ENCODE assay signal across 9 mouse cellular contexts in genomic region chr3:88631921-88632587, GRCm38 (mm10). TPM values are rescaled to one million over a fixed set of nuclear protein-coding genes. Genes with fewer than 3 reads are reported as not detected.
DNase-seq lines count a peak whose midpoint lies in the region; ATAC-seq and TF ChIP-seq lines count a peak whose summit lies in the region.
"Had no signal": no experiment of that assay in that cellular context is flagged by ENCODE, and none has a peak within 500 bp of the region (broad histone marks: within the 10 kb centered on the region; RNA-seq: fewer than 3 reads in every experiment).

No protein-coding gene starts in this region.

- H3K4me2 ChIP-seq in heart, embryonic 13.5 days, result no peak overlapping the region
- no peak overlapping the region for H3K4me2 ChIP-seq in liver, embryonic 13.5 days
- H3K4me2 ChIP-seq: embryonic facial prominence, embryonic 12.5 days had no signal

- intact Hi-C loops in left cerebral cortex, postnatal 14 days (cut with DNase I), result loop anchor here (2.0 kb wide), 1 partner anchor 25 kb away; no protein-coding TSS in a partner anchor

- WGBS in heart, embryonic 13.5 days, result 70% methylated on average over 12 of the region's 12 CpGs
- 77% methylated on average over 12 of the region's 12 CpGs for WGBS in liver, embryonic 13.5 days (ENCODE audit: insufficient replicate concordance)

- peak; percentile 45; the same call in 1 of the 2 replicates for TF ChIP-seq CTCF in G1E (IDR thresholded peaks at IDR 0.05; ENCODE audit: low read depth, low read length)

- DNase-seq in heart, adult 18-20 months, result no peak
- DNase-seq in 416B (ENCODE audit: low read depth) (peak; percentile 53), G1E (ENCODE audit: low spot score) (peak; percentile 60)
- no peak for DNase-seq in liver, embryonic 13.5 days
- peak; percentile 48 for DNase-seq in thymus, postnatal 4 days
- no peak for DNase-seq in right cerebral cortex, postnatal 14 days
- DNase-seq in left cerebral cortex, postnatal 14 days (ENCODE audit: low spot score in 2 of 2), result no peak

- no peak for ATAC-seq in heart, embryonic 13.5 days (ENCODE audit: extremely low read depth, insufficient number of reproducible peaks, low FRiP score, low TSS enrichment)
- no peak for ATAC-seq in G1E (ENCODE audit: extremely low read depth, insufficient number of reproducible peaks, low FRiP score, poor library complexity, severe bottlenecking)
- peak; percentile 13; the same call in 1 of the 2 replicates for ATAC-seq in liver, embryonic 13.5 days (ENCODE audit: low read depth)

- H3K36me3 ChIP-seq in heart, embryonic 13.5 days, result peaks cover 88% of the 10 kb centered on the region
- H3K36me3 ChIP-seq in G1E (replicated peaks), result peaks cover 99% of the 10 kb centered on the region
- H3K36me3 ChIP-seq in liver, embryonic 13.5 days, result peaks cover 70% of the 10 kb centered on the region

- H3K9me3 ChIP-seq in heart, embryonic 13.5 days, result no peaks in the 10 kb centered on the region
- no peaks in the 10 kb centered on the region for H3K9me3 ChIP-seq in G1E (replicated peaks)
- H3K9me3 ChIP-seq in liver, embryonic 13.5 days (replicated peaks), result no peaks in the 10 kb centered on the region
- H3K9me3 ChIP-seq: embryonic facial prominence, embryonic 12.5 days had no signal

- no peak overlapping the region for H3K4me3 ChIP-seq in heart, embryonic 13.5 days
- no peak overlapping the region for H3K4me3 ChIP-seq in G1E (ENCODE audit: low read depth, low read length)
- no peak overlapping the region for H3K4me3 ChIP-seq in liver, embryonic 13.5 days (replicated peaks)
- H3K4me3 ChIP-seq: embryonic facial prominence, embryonic 12.5 days had no signal

- H3K27ac ChIP-seq in heart, embryonic 13.5 days (replicated peaks), result peak overlapping the region; percentile 77
- H3K27ac ChIP-seq in liver, embryonic 13.5 days, result no peak overlapping the region
- H3K27ac ChIP-seq: embryonic facial prominence, embryonic 12.5 days had no signal

- H3K4me1 ChIP-seq in heart, embryonic 13.5 days, result peaks cover 83% of the 10 kb centered on the region
- H3K4me1 ChIP-seq in G1E (ENCODE audit: insufficient read depth, low read depth, low read length), result peaks cover 43% of the 10 kb centered on the region
- H3K4me1 ChIP-seq in liver, embryonic 13.5 days (replicated peaks), result peaks cover 49% of the 10 kb centered on the region
- H3K4me1 ChIP-seq: embryonic facial prominence, embryonic 12.5 days had no signal

- H3K27me3 ChIP-seq in heart, embryonic 13.5 days (replicated peaks), result no peaks in the 10 kb centered on the region
- H3K27me3 ChIP-seq in G1E (ENCODE audit: insufficient read depth, low read length), result no peaks in the 10 kb centered on the region
- no peaks in the 10 kb centered on the region for H3K27me3 ChIP-seq in liver, embryonic 13.5 days
- H3K27me3 ChIP-seq: embryonic facial prominence, embryonic 12.5 days had no signal

- H3K9ac ChIP-seq in heart, embryonic 13.5 days, result peak overlapping the region; percentile 13; the same call in 1 of the 2 replicates
- no peak overlapping the region for H3K9ac ChIP-seq in liver, embryonic 13.5 days
- H3K9ac ChIP-seq: embryonic facial prominence, embryonic 12.5 days had no signal

RNA-seq across cellular contexts. Expression of gene Rxfp4, which starts 20.9 kb away (rescaled TPM):
- not detected in 2 replicates for polyA plus RNA-seq in heart, embryonic 13.5 days (2015; fragmentation: Nextera tagmentation; extraction: Ambion mirVana)
- not detected for total RNA-seq in heart, adult 18-20 months (2021)
- total RNA-seq in G1E (2014; fragmentation: Nextera tagmentation) (not detected in 2 replicates), G1E (2017) (0.12 TPM in 1 of 2 replicates, not detected in the other)
- polyA plus RNA-seq in G1E (2012), result not detected in 2 replicates
- polyA plus RNA-seq in liver, embryonic 13.5 days (2015; fragmentation: Nextera tagmentation; extraction: Ambion mirVana), result not detected in 2 replicates
- not detected for total RNA-seq in left cerebral cortex, postnatal 14 days (2021)
- polyA plus RNA-seq: embryonic facial prominence, embryonic 12.5 days had no signal

RNA-seq across cellular contexts. Expression of gene Arhgef2, which starts 26.3 kb away (rescaled TPM):
- polyA plus RNA-seq in heart, embryonic 13.5 days (2015; fragmentation: Nextera tagmentation; extraction: Ambion mirVana), result 73.1 and 73.4 TPM in 2 replicates
- total RNA-seq in heart, adult 18-20 months (2021), result 10 to 100 TPM; 32.3 to 32.9 TPM
- total RNA-seq in G1E (2014; fragmentation: Nextera tagmentation) (170 and 181 TPM in 2 replicates), G1E (2017) (64.2 and 66.2 TPM in 2 replicates)
- 277 and 291 TPM in 2 replicates for polyA plus RNA-seq in G1E (2012)
- polyA plus RNA-seq in liver, embryonic 13.5 days (2015; fragmentation: Nextera tagmentation; extraction: Ambion mirVana), result 16.4 and 17.9 TPM in 2 replicates
- total RNA-seq in left cerebral cortex, postnatal 14 days (2021), result 100 to 1,000 TPM; 310 to 316 TPM

RNA-seq across cellular contexts. Expression of gene Khdc4, which starts 53.5 kb away (rescaled TPM):
- polyA plus RNA-seq in heart, embryonic 13.5 days (2015; fragmentation: Nextera tagmentation; extraction: Ambion mirVana), result 54.8 and 61.4 TPM in 2 replicates
- 10 to 100 TPM; 25.7 to 26.3 TPM for total RNA-seq in heart, adult 18-20 months (2021)
- total RNA-seq in G1E (2014; fragmentation: Nextera tagmentation) (98.1 and 102 TPM in 2 replicates), G1E (2017) (83.9 and 88.8 TPM in 2 replicates)
- 16.7 and 18.5 TPM in 2 replicates for polyA plus RNA-seq in G1E (2012)
- 23.8 and 29.9 TPM in 2 replicates for polyA plus RNA-seq in liver, embryonic 13.5 days (2015; fragmentation: Nextera tagmentation; extraction: Ambion mirVana)
- 10 to 100 TPM; 53.6 to 55.1 TPM for total RNA-seq in left cerebral cortex, postnatal 14 days (2021)

RNA-seq across cellular contexts. Expression of gene Ssr2, which starts 56.4 kb away (rescaled TPM):
- polyA plus RNA-seq in heart, embryonic 13.5 days (2015; fragmentation: Nextera tagmentation; extraction: Ambion mirVana), result 173 and 202 TPM in 2 replicates
- 10 to 100 TPM; 60.8 to 65.5 TPM for total RNA-seq in heart, adult 18-20 months (2021)
- total RNA-seq in G1E (2014; fragmentation: Nextera tagmentation) (269 and 289 TPM in 2 replicates), G1E (2017) (132 and 134 TPM in 2 replicates)
- 123 and 280 TPM in 2 replicates for polyA plus RNA-seq in G1E (2012)
- polyA plus RNA-seq in liver, embryonic 13.5 days (2015; fragmentation: Nextera tagmentation; extraction: Ambion mirVana), result 187 and 206 TPM in 2 replicates
- total RNA-seq in left cerebral cortex, postnatal 14 days (2021), result 100 to 1,000 TPM; 114 to 123 TPM

Comparison
In these comparisons a context has a peak if more than half of its experiments do, and no peak if none do; other contexts are left out.
1. DNase-seq: peak in 416B (single experiment), G1E (single experiment) and thymus, postnatal 4 days (single experiment); none in heart, adult 18-20 months (0 of 2), liver, embryonic 13.5 days (single experiment), right cerebral cortex, postnatal 14 days (single experiment) and left cerebral cortex, postnatal 14 days (0 of 2).